Mouse (Mus musculus) CH12F3 (cell line): ENCODE results near the gene Tmem262.

Experiments used
- in situ Hi-C: fragments of 300-500 bp; cut with MboI; formaldehyde crosslinking; loops from 2 replicates; pipeline ENCODE4 v1.14.3; 2020; ENCODE audit warnings: low sequenced_read_pairs

Tmem262 gene

GRCm38 (mm10) chr19:6058966-6059365 is 20.9 kb upstream of the Tmem262 start:
- in situ Hi-C loops, result no loop called here

DNA sequence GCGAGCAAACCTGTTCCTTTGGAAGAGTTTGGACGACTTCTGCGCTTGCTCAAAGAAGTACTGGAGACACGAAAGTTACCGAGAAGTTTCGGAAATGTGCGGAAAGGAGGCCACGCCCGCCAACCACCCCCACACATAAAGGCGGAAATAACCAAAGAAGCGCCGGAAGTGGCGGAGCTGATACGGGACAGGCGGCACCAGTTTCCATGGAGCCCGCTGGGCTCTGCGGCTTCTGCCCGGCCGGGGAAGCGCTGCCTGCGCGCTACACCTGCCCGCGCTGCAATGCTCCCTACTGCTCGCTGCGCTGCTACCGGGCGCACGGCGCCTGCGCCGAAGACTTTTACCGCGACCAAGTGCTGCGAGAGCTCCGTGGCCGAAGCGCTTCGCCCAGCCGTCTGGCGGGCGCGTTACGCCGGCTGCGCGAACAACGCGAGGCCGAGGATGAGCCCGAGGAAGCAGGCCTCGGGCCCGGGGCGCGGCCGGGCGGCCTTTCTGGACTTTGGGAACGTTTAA is 18.8 kb upstream of the Tmem262 start, which contains the start of gene Znhit2:
Gene Znhit2 (plus strand): TSS at position 172 of the 513 bp plus-strand sequence.
- in situ Hi-C loops, result no loop called here

DNA sequence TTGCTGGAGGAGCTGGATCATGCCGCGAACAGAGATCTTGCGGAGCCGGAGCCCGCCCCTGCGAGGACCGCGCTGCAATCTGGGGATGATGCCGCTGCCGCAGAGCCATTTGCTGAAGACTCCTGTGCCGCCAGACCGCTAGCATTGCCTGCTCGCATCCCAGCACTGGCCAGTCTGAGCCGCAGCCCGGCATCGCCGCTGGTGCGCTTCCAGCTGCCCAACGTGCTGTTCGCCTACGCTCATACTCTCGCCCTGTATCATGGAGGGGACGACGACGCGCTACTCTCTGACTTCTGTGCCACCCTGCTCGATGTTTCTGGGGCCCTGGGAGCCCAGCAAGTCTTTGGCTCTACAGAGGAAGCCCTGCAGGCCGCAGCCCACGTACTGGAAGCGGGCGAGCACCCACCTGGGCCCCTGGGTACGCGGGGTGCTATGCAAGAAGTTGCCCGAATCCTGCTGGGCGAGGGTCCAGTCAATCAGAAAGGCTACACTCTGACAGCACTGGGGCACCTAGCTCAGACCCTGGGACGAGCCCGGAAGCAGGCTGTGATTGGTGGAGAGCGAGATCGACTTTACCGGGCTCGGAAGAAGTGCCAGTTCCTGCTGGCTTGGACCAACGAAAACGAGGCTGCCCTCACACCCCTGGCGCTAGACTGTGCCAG is 18.1 kb upstream of the Tmem262 start:
- in situ Hi-C loops, result no loop called here

DNA sequence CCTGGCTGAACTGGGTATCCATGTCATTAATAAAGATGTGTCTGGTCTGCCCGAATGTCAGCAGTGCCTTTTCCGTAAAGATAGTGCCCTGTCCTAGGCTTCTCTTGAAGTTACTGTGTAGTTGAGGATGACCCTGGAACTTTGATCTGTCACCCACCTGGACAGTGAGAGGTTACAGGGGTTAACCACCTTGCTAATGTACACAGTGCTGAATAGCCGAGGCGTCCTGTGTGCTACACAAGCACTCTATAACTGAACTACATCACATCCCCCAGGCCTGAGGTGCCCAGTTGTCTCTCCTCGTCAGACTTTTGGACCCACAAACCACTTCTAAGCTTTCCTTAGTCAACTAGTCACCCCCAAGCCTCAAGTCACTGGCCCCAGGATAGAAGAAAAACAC is 17.4 kb upstream of the Tmem262 start:
- in situ Hi-C loops, result no loop called here

GRCm38 (mm10) chr19:6063081-6063480 is 16.8 kb upstream of the Tmem262 start:
- in situ Hi-C loops, result no loop called here

DNA sequence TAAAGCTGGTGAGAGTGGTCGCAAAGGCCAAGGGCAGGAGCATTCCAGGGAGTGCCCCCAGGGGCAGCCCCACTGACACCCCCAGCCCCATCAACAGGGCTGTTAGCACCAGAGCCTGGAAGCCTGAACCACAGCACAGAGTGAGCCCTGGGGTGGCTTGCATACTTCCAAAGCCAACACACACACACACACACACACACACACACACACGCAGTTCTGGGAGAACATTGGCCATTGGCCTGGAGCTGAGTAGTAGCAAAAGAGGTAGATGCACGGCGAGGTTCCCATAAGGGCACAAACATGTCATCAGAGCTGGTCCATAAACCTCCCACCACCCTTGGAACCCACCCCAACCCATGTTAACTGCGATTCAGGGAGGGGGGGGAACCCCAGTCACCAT is 13.3 kb upstream of the Tmem262 start:
- in situ Hi-C loops, result no loop called here

DNA sequence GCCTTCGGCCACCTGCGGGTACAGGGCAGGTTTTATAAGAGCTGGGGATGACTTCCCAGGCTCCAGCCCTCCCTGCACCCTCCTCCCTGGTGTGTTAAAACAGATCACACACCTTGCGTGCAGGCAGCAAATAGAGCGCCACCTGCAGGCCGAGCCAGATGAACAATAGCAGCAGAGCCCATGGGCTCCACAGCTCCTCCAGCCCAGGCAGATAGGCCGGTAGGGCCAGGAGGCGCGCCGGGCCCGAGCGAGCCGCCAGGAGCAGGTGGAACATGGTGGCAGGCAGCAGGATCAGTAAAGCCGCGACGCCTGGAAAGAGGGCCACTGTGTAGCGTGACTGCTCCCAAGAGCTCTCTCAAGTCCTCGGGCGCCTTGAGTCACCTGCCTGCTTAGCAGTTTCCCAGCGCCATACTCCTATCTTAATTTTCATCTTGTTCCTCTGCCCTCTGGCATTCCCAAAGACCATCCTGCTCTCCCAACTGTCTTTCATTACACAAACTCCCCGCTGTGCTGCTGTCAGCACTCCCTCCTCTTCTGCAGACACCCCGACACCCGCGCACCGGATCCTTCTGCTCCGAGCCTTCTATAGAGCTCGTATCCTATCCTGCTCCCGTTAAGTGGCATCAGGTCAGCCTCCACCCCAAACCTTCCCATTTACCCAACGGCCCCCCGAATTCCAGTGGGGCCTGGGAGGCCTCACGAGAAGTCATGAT is 12.7 kb upstream of the Tmem262 start:
- in situ Hi-C loops, result no loop called here

GRCm38 (mm10) chr19:6067724-6068415 is 12.0 kb upstream of the Tmem262 start, which contains the start of gene Tm7sf2:
Tm7sf2 (minus strand) TSS chr19:6068373.
- in situ Hi-C loops, result no loop called here

- in situ Hi-C loops, result no loop called here
Observed at GRCm38 (mm10) chr19:6068951-6069350, 10.9 kb upstream of the Tmem262 start.

DNA sequence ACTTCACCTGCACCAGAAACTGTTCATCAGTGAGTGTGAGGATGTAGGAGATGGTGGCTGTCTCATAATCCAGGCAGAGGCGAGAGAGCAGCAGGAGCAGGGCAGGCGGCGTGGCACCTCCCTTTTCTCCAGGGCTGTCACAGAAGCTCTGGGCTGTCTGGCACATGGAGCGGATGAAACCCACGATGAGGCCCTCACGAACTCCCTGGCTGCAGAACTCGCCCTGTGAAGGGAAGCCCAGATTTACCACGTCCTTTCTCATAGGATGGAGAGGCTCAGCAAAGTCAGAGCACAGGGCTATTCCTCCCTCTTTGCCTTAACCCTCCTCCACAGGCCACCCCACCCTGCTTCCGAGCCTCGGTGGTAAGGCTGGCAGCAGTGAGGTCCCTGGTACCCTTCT is 10.0 kb upstream of the Tmem262 start:
- in situ Hi-C loops, result no loop called here

DNA sequence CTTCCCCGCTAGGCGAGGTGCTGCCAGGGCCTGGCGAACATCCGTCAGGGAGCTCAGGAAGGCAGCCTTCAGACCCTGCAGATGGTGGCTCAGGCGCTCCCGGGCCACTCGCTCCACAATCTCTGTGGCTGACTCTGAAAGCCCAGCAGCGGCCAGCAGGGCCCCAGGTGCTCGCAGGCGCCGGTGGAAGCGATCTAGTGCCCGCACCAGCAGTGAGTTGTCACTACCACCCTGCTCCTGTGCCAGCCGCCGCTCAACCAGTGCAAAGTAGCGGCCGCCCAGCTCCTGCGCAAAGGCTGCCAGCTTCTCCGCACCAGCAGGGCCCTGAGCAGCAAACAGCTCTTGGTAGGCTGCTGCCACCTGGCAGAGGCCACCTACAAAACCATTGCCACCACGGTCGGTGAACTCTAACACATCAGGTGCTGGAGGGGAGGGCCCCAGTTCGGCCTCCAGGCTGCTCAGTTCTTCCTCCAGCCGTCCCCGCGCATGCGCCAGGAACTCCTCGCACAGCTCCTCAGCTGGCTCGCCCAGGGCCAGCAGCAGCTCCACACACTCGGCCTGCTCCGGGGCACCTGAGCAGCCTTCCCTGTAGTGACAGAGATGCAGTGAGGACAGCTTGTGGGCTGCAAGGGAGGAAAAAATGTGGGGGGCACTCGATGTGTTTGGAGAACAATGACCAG is 9.1 kb upstream of the Tmem262 start:
- in situ Hi-C loops, result no loop called here

DNA sequence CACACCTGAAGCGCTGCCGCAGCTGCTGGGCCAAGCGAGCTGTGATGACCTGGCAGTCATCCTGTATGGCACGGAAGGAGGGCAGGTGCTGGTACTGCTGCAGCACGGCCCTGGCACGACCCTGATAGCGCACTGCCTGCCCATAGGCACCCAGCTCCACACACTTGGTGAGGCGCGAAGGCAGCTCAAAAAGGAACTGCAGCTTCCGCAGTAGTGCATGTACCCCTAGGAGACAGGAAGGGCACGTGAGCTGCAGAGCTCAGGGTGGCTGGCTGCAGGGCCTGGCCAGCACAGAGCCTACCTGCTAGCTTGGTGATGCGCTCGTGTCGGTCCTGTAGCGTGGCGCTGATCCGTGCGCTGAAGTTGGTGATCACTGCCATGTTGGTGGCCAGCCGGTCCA is 8.6 kb upstream of the Tmem262 start:
- in situ Hi-C loops, result no loop called here

DNA sequence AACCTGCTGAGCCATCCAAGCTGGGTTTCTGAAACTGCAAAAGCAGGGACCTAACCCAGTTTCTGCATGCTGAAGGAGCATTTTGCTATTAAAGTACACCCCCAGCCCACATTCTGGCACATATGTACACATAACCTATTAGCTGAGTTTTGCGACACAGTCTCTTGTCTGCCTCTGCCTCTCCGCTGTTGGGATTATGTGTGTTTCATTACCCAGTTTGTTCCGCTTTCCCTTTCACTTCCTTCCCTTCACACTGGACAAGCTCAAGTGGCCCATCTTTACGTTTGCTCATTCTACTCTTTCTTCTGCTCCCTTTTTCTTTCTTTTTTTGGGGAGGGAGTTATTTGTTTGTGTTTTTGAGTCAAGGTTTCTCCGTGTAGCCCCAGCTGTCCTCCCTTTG is 5.9 kb upstream of the Tmem262 start:
- in situ Hi-C loops, result no loop called here

- in situ Hi-C loops, result no loop called here
Observed at GRCm38 (mm10) chr19:6076564-6077393, 3.1 kb upstream of the Tmem262 start, which contains the start of gene Vps51. Vps51 (minus strand) TSS chr19:6077231.

GRCm38 (mm10) chr19:6082156-6082555 is 2.3 kb downstream of the Tmem262 start, which contains the start of gene Gm28374:
Gm28374 (minus strand) TSS chr19:6082256.
- in situ Hi-C loops, result no loop called here

- in situ Hi-C loops, result no loop called here
Observed at GRCm38 (mm10) chr19:6084478-6085248, 4.8 kb downstream of the Tmem262 start, which contains the start of the genes Zfpl1 and Cdca5. Zfpl1 (minus strand) TSS chr19:6084956. Cdca5 (plus strand) TSS chr19:6084983.

GRCm38 (mm10) chr19:6085417-6085879 is 5.6 kb downstream of the Tmem262 start:
- in situ Hi-C loops, result no loop called here

GRCm38 (mm10) chr19:6088841-6089240 is 9.0 kb downstream of the Tmem262 start:
- in situ Hi-C loops, result no loop called here

DNA sequence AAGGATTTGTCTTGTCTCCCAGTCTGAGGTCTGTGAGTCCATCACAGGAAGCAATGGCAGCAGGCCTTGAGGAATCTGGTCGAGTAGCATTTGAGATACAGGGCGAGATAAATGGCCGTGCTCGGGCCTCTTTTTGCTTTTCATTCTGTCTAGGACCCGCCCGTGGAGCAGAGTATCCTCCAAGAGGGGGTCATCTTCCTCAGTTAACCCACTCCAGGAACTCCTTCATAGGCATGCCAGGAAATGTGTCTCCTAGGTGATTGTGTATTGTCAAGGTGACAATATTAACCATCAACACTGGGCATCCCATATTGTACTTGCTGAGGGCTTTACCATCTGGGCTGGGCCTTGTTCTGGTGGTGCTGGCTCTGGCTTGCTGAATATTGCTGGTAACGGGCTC is 14.3 kb downstream of the Tmem262 start, which contains the start of gene AC131692.1:
Gene AC131692.1 (plus strand): TSS at position 301 of the 400 bp plus-strand sequence.
- in situ Hi-C loops, result no loop called here
